Mouse (Mus musculus): ENCODE data around the gene Samd1. TPM values are rescaled to one million over a fixed set of nuclear protein-coding genes. Genes with fewer than 3 reads are reported as not detected.

Gene Samd1
- total RNA-seq, 2 experiments from 2014 or later, result 30.6 to 39.0 TPM

DNA sequence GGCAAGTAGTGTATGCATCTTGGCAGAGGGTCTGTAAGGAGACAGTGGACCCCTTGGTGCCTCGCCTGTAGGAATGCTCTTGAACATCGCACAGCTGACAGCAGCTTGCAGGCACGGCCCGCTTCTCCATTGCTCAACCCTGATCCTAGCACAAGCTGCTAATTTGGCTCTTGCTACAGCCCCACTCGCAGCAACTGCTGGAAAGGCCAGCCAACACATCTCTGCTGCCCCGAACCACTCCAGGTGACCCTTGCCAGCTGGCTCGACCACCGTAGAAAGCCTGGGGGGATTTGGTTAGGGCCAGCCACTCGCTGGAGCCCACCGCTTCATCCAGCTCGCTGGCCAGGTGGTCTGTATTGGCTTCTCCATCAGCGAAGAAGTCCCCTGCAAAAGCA is 45.5 kb downstream of the Samd1 start:
- DNase-seq, result peak; percentile 41 to 47
- intact Hi-C loops (cut with DNase I), result loop anchor here (2.0 to 5.0 kb wide), 2 partner anchors 22 to 314 kb away; partner anchors contain the start of gene Gm10643

DNA sequence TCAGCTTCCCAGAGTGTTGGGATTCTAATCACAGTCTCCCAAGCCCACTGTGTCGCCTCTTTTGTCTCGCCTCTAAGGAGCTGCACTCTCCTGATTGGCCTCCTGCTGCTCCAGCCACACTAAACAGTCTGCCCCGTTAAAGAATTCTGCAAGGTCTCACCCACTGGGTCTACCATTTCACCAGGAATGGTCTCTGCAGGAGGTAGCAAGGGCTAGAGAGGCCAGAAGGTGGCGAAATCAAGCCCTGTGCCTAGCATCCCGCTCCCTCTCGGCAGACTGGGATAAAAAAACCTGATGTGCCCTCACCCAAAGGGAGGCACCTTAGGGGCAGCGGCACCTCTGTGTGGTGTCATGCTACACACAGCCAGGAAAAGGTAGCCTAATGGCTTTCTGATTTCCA is 46.6 kb downstream of the Samd1 start:
- intact Hi-C loops (cut with DNase I), result loop anchor here (5.0 kb wide), 1 partner anchor 313 kb away; no protein-coding TSS in a partner anchor

DNA sequence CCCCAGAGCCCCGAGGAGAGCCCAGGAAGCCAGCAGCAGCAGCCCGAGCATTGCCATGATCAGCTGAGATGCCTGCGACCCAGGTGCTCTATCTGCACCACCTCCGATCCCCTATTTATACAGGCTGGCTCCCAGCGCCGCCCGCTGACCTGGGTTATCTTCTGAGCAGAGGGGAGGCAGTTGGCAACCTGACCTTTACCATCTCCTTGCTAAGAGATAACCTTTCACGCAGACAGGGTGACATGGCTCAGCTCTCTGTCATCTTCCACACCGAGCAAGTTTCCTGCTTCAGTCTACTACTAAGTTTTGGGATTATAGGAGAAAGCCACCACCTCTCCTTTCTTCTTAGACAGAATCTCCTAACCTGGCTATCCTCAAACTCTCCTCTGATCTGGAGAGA is 47.4 kb downstream of the Samd1 start, which contains the start of gene Rln3:
Rln3 (minus strand) TSS at position 101 of the 400 bp plus-strand sequence.
- intact Hi-C loops (cut with DNase I), result loop anchor here (5.0 kb wide), 1 partner anchor 312 kb away; no protein-coding TSS in a partner anchor
- DNase-seq, result no peak

More for the DNA sequence above, 46.6 kb downstream of the Samd1 start:
- DNase-seq, result no peak

DNA sequence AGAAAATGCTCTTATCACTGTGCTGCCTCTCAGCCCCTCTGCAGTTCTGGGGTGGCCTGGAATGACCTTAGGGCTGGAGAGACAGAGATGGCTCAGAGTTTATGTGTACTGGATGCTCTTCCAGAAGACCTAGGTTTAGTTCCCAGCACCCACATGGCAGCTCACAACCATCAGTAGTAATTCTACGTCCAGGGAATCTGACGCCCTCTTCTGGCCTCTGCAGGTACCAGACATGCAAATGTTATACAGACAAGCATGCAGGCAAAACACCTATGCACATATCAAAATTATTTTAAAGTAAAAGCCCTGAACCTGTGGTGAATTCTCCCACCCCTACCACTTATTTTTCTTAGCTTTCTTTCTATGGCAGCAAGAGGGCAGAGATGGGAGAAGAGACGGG is 49.0 kb downstream of the Samd1 start:
- intact Hi-C loops (cut with DNase I), result no loop called here
- DNase-seq, result no peak

DNA sequence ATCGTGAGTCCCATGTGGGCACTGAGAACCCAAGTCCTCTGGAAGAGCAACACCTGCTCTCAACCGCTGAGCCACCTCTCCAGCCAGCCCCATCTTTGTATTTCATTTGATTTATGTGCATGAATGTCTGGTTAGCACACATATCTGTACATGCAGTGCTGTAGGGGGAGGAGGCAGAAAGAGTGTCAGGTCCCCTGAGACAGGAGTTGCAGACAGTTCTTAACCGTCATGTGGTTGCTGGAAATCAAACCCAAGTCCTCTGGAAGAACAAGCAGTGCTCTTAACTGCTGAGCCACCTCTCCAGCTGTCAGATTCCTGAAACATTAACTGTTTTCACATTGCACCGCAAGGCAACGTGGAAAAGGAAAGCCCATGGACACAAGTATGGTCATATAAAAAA is 50.7 kb downstream of the Samd1 start:
- intact Hi-C loops (cut with DNase I), result no loop called here
- DNase-seq, result no peak

Small RNAs within 50 kb of the gene (microRNA-seq; reads per million reads assigned to microRNA genes)
- 1.2 to 3.8 reads per million in 2 experiments for gene Mir1199
- gene Mir8111, result 3.5 to 4.5 reads per million in 2 experiments

Other genes starting within 250 kb of the Samd1 start
- gene Adgrl1, start 97.6 kb upstream of the Samd1 start, total RNA-seq (2021), result 10 to 100 TPM; 29.8 to 29.9 TPM
- gene Gm10644, start 42.5 kb upstream of the Samd1 start, total RNA-seq (2021), result under 1 TPM; 0.20 to 0.22 TPM
- gene Asf1b, start 42.2 kb upstream of the Samd1 start, total RNA-seq (2021), result 1 to 10 TPM; 7.6 to 7.8 TPM
- 100 to 1,000 TPM; 398 to 429 TPM for gene Prkaca, start 24.7 kb upstream of the Samd1 start, total RNA-seq (2021)
- not detected for gene 1700067K01Rik, start 3.8 kb downstream of the Samd1 start, total RNA-seq (2021)
- gene 2210011C24Rik, start 14.5 kb downstream of the Samd1 start, total RNA-seq (2021), result 1 to 10 TPM in 1 of 2 experiments, under 1 TPM in 1; 0.62 to 1.4 TPM
- gene Palm3, start 23.8 kb downstream of the Samd1 start, total RNA-seq (2021), result under 1 TPM; 0.19 to 0.20 TPM
- gene Il27ra, start 44.9 kb downstream of the Samd1 start, total RNA-seq (2021), result 1 to 10 TPM; 5.9 to 6.0 TPM
- gene Rln3, start 47.3 kb downstream of the Samd1 start, total RNA-seq (2021), result not detected
- 1 to 10 TPM; 3.3 to 4.3 TPM for gene Gm10643, start 67.5 kb downstream of the Samd1 start, total RNA-seq (2021)
- 10 to 100 TPM; 12.4 to 15.4 TPM for gene Rfx1, start 69.2 kb downstream of the Samd1 start, total RNA-seq (2021)
- gene Dcaf15, start 107.1 kb downstream of the Samd1 start, total RNA-seq (2021), result 10 to 100 TPM; 13.7 to 13.9 TPM
- under 1 TPM in 1 of 2 experiments, not detected in 1; 0.12 TPM for gene Podnl1, start 128.3 kb downstream of the Samd1 start, total RNA-seq (2021)
- 10 to 100 TPM; 13.3 to 14.1 TPM for gene Cc2d1a, start 150.3 kb downstream of the Samd1 start, total RNA-seq (2021)
- gene 4930432K21Rik, start 150.4 kb downstream of the Samd1 start, total RNA-seq (2021), result under 1 TPM; 0.22 to 0.32 TPM
- 1 to 10 TPM; 3.6 to 4.1 TPM for gene Nanos3, start 187.5 kb downstream of the Samd1 start, total RNA-seq (2021)
- gene Zswim4, start 239.4 kb downstream of the Samd1 start, total RNA-seq (2021), result 10 to 100 TPM; 10.5 to 11.3 TPM